Mouse (Mus musculus): ENCODE measurements around the gene Klhl12.

DNA sequence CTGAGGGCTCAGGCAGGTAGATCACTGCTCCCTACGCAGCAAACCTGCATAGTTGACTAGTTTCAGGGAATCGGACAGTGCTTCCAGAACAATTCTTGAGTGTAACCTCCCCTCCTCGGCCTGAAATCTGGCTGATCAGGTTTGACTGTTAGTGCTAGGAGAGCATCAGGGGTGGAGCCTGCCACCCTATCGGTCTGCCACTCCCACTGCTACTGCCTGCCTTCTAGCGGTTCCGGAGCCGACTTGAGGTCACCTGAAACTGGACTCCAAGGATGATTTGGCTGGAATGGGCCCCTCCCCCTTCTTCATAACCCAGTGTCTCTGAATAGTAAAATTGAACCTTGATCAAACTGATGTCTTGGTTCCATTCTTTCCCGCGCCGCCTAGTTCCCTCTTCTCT is 22.3 kb upstream of the Klhl12 start:
- TF ChIP-seq CTCF (IDR thresholded peaks at IDR 0.05; ENCODE audit: control insufficient read depth, insufficient read depth, insufficient replicate concordance, low read depth, low read length) = no peak
- no peak for TF ChIP-seq POLR2A (IDR thresholded peaks at IDR 0.05; ENCODE audit: control insufficient read depth, low read depth, low read length)

Measured in testis, adult 2 months (tissue).